Mouse (Mus musculus): ENCODE measurements around the gene Osm.

GRCm38 (mm10) chr11:4236546-4237067, 387 bp downstream of the Osm start:
- TF ChIP-seq CTCF (IDR thresholded peaks at IDR 0.05; ENCODE audit: insufficient read depth, low read depth, low read length) (no peak), POLR2A (IDR thresholded peaks at IDR 0.05; ENCODE audit: insufficient read depth, low read depth, low read length) (no peak)
